Mouse (Mus musculus): ENCODE results near the gene Rassf6.
"Not testable (repeated sequence)": the region's sequence is repeated elsewhere in the genome, so short reads cannot be mapped to it uniquely, and the experiment has no call there.

Gene Rassf6

DNA sequence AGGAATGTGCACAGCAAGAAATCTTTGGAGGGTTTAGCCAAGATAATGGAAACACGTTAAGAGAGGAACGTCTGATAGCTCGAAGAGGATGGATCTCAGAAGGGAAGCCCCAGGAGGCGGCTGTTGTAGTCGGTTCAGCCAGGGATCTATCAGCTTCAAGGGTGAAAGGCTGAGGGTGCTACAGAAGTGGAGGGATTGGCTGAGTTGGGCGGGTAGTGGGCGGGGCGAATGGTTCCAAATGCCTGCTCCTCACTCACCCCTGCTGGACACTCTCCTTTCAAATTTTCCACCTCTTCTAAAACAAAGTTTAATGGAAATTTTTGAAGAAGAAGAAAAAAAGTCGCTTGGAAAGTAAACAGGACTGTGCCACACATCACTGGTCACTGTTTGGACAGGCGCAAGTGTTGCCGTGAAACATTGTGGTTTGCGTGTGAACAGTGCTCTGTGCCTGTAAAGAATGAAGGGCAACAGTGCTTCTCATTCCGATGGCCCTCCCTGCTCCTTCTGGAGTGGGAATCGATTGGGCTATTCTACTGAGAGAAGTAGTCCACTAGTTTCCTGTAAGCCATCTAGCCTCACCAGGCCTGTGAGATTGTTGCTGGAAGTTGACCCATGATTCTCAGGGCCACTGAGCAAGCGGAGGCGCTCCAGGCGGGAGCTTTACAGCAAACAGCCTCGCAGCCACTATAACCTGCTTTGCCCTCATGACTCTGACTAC, 15.6 kb downstream of the Rassf6 start:
- no peak for DNase-seq (ENCODE audit: low spot score)

DNA sequence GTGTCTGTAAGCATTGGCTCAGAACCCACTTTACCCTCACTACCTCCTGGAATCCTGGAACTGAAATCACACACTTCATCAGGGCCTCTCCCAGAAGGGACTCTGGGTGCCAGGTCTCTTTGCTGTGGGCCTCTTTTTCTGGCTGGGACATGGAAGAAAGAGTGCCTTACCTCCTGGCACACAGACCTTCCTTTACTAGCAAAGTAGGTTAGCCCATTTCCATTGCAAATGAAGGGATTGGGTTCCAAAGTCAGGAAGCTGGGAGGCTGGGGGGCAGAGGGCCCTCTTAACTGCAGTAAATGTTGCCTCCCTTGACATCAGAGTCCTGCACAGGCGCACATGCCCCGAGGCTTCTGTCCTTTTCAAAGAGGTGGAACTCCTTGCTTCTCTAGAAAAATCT, 17.2 kb downstream of the Rassf6 start:
- DNase-seq (ENCODE audit: low spot score): no peak

DNA sequence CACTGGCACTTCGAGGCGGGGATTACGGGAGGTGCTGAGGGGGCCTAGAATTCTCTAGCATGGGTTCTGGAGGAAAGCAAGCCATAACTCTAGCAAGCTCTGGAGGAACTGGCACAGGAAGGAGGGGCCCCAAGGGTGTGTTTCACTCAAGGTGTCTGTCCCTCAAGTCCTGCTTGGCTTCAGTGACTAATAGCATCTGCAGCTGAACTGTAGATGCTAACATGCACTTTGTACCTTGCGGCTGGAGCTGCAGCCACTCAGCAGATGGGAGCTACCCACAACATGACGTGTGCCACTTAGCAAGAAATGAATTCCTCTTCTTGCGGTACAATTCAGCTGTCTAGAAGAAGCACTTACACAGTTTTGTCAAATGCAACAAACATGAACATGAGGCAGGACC, 18.7 kb downstream of the Rassf6 start:
- DNase-seq (ENCODE audit: low spot score): no peak

DNA sequence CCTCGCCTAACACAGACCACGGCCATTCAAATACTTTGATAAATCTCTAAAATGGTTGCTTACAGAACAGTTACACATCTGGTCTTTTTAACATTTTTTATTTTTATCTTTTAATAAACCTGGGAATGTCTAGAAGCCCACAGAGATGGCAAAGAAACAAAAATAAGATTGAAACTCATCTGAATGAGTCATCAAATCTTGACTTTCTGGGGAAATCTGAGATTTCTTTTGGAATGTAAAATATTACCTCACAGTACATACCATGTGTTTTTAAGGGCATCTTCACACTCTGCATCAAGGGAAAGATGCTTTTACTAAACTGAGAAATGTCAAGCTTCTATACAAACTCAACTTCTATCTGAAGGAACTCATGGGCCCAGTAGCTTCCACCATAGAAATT, 19.1 kb downstream of the Rassf6 start:
- no peak for DNase-seq (ENCODE audit: low spot score)

DNA sequence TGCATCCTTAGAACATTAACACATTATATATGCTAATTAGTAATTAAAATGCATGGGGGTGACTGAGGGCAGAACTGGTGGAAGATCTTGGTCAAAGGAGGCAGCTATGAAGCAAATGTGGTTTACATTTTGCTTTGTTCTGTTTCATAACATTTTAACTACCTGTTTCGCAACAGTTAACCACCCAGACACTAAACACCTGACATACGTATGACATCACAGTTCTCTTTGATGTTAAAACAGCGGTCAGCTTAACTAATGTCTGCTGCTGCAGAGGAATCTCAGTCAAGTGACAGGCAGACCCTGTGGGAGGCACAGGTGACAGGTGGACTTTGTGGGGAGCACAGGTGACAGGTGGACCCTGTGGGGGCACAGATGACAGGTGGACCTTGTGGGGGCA, 22.6 kb downstream of the Rassf6 start:
- DNase-seq (ENCODE audit: low spot score): no peak

DNA sequence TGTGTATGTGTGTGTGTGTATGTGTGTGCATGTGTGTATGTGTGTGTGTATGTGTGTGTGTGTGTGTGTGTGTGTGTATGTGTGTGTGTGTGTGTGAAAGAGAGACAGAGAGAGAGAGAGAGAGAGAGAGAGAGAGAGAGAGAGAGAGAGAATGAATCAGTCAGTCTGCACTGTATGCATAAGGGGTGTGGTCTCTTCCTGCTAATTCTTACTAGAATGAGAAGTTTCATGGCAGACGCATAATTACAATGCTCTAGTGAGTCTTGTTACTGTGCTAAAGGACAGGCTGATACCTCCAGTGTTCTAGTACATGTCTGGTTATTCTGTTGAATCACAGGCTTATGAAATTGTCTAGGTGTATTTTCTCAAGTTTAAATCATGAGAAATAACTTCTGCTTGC, 27.7 kb downstream of the Rassf6 start:
- DNase-seq (ENCODE audit: low spot score): not testable (repeated sequence)

DNA sequence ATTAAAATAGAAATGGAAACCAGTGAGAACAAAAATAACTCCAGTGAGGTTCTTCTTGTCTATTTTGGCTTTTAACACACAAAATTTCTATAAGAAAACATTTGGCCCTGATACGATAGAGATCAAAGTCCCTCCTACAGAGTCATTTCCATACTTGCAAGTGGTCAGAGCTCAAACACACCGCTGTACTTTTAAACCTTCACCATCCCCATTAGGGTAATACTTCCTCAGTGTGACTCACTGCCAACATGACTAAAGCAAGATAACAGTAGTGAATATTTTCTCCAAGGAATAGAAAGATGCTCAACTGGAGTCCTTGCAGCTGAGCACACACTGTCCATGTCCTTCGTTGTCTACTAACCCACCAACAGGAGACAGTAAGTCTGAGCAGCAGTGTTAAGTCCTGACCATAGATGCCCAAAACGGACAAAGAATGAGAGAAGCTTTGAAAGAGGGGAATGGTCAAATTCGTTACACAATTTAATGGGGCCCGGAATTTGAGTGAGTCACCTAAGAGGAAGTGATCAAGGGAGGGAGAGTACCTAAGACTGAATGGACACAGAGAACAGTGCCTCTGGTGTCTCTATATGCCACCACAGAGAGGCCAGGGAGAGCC, 28.4 kb downstream of the Rassf6 start:
- no peak for DNase-seq (ENCODE audit: low spot score)

DNA sequence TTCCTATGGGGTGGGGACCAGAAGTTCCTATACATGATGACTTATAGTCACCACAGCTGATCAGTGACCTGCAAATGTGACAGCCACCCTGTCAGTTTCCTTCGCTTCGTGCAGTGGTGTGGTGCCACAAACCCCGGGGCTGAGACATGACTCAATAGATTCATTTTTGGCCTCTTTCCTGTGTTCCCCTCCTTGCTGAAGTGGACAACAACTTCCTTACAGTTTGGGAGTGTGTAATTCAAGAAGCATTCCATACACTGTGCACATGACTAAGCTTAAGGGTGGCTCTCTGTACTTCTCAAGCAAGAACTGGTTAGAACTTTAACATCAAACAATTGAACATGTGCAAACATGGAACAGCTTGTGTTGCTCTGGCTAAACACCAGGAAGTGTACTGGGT, 29.1 kb downstream of the Rassf6 start:
- no peak for DNase-seq (ENCODE audit: low spot score)

DNA sequence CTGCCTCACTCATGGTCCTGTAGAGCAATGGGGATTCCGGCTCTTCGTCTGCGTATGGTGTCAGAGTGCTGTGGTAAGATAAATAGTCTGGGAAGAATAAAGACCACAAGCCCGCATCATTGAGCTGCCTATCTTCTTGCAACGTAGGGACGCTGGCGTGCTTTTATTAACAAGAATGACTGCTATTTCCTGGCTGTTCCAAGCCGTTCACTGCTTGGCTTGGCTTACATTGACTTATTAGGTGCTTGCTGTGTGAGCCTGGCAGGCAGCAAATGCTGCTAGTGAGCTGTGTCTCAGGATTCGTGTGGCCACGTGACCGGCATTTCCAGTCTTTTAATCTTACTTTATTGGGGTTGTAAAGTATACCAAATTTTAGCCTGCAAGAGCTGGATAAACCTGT, 31.6 kb downstream of the Rassf6 start:
- DNase-seq (ENCODE audit: low spot score): peak; percentile 56

DNA sequence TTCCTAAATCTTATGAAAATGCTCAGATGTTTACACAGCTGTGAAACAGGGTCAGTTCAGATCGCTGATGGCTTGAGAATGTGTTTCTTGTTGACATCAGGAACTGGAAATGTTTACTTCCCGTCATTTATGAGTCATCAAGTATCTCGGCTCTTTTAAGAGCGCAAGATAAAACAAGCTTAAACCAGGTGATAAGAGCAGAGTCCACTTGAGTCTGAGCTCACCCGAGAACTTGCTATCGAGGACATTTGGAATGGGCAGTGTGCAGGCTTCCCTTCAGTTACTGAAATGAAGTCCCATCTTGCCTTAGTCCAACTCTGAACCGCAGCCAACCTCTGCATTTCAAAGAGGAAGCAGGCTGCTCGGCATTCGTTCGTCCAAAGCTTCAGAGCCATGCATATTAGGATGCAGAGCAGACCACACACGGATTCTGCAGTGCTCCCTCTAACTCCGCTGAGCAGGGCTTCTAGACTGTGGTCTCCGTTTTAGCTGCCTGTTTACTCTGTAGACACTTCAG, 37.0 kb downstream of the Rassf6 start:
- DNase-seq (ENCODE audit: low spot score): no peak

DNA sequence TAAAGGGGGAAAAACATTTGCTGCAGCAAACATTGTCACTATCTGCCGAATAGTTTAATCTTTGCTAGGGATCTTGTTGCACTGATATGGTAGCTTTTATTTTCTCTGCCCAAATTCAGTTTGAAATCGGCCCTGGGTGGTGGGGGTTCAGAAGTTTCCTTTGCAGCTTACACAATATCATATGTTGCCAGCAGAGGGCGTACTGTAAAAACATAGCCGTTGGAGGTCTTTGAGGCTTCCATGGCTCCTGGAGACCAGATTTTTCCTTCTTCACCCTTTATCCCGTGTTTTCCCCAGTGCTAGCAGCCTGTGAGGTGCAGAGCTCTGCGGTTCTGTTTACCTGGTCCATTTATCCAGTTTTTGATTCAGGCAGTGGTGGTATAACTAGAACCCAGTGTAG, 39.0 kb downstream of the Rassf6 start:
- peak; percentile 50 for DNase-seq (ENCODE audit: low spot score)

DNA sequence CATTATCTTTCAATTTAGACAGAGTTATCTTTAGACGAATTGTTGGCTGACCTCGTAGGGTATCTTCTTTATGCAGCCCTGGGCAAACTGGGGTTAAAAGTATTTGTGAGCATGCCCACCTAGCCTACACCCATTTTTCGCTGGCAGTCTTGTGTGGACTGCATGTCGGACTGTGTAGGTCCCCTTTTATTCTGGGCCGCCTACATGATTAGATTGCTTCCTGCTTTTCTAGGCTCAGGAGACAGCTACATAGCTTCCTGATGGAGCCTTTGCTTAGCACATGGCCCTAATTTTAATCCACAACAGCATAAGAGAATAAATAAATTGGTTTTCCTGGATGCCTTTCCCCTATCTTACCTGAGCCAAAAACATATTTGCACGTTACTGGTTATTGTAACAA, 44.3 kb downstream of the Rassf6 start:
- DNase-seq (ENCODE audit: low spot score): no peak

DNA sequence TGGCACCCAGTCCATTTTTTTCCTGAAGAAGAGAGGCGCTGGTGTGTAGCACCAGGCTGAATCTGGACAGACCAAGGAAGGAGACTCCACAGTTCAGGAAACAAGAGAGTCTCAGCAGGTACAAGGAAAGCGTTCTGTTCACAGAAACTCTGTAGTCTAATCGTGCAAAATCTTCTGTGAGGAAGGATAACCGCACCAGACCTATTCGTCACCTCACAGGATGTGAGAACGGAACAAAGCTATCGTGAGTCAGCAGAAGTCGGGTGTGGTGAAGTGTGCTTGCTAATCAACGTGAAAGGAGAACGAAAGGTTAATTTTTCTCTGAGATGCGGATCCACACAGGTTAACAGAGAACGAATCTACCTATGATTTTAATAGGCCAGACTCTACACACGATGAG, 45.5 kb downstream of the Rassf6 start:
- no peak for DNase-seq (ENCODE audit: low spot score)

DNA sequence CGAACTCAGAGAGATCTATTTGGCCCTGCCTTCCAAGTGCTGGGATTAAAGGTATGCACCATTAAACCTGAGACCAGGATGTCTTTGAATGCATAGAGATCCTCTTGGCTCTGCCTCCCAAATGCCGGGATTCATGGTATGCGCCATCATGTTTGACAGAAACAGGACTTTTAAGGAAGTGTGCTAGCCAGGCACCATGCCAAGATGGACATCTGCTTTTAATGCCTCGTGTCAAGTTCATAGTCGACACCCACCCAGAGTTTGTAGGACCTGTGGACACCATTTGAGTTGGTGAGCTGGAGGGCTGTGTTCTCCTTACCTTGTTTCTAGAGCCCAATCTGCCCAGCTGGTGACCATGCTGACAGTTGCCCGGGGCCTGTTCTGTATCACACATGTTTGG, 48.5 kb downstream of the Rassf6 start:
- no peak for DNase-seq (ENCODE audit: low spot score)

DNA sequence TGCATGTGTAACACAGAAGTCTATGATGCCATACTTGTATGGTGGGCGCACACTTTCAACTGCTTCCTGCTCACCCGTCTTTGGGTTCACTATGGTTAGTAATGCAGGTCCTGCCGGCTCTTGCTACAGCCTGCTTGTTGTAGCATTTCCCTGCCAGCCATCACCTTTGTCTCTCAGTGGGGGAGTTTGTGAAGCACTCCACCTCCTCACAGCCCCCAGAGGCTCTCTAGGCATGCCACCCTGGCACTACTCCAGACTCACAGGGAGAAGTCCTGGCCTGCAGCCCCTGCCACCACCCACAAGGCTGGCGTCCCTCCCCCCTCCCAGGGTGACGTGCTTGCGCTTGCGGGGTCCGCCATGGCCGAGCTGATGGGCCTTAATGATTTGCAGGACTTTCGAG, 49.8 kb downstream of the Rassf6 start:
- no peak for DNase-seq (ENCODE audit: low spot score)

DNA sequence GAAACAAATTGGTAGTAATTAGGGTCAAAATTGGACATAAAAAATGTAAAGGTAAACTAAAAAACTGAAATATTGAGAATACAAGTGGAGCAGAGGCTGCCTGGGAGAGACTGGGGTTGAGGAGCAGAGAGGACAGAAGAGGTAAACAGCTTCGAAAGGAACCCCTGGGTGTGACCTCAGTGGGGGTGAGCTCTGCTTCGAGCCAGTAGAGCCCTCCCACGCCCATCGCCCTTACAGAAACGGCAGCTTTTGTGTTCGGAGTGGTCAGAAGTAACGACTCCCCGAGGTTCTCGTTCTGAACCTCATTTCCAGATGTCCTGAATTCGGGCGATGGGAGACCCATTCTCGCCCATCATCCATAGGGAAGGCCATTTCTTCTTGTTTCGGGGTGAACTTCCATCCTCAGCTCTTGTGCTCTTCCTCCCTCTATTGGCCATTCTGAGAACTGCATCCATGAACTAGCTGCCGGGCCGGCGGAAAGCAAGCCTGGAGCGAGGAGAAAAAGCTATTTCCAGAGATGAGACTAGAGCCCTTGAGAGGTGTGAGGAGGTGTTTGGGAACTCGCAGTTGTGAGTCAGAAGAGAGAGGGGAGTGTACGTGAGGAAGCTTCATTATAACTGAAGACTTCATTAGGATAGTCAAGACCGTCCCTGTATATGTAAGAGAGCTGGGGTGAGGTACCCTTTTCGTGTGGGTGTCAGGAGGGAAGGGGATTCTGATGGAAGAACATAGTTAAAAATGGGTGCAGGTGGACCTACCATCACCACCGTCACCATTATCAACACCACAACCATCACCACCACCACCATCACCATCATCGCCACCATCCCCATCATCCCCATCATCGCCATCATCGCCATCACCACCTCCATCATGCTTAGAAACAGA, 51.5 kb downstream of the Rassf6 start:
- DNase-seq (ENCODE audit: low spot score): peak; percentile 74

DNA sequence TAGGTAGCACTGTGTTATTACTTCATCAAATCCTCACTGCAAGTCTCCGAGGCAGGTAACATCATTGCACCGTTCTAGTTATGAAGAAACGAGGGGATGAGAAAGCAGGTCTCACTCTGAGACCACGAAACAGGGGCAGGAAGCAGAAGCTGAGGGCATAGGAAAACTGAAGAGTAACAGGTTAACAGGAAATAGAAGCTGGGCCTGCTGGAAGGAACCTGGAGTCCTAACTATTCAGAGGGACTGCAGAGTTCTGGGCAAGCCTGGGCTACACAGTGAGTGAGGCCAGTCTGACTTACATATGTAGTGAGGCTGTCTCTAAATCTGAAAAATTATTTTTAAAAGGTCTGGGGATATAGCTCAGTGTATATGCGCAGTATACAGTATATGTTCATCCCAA, 52.4 kb downstream of the Rassf6 start:
- no peak for DNase-seq (ENCODE audit: low spot score)

DNA sequence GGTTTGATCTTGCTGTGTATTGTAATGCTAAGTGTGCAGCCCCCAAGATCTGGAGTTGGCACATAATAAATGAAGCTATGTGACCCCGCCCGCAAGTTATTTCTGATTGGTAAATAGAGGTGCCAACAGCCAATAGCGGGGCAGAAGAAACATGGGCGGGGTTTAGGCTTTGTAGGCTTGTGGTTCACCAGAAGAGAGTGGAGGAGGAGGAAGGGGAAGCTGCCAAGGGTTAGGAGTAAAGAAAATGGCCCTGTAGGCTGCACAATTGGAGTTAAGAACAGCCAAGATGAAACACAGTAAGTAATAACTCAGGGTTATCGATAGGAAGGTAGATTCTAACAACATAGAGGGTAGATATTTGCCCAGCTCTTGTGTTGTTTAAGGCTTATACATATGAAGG, 53.9 kb downstream of the Rassf6 start:
- DNase-seq (ENCODE audit: low spot score): no peak

DNA sequence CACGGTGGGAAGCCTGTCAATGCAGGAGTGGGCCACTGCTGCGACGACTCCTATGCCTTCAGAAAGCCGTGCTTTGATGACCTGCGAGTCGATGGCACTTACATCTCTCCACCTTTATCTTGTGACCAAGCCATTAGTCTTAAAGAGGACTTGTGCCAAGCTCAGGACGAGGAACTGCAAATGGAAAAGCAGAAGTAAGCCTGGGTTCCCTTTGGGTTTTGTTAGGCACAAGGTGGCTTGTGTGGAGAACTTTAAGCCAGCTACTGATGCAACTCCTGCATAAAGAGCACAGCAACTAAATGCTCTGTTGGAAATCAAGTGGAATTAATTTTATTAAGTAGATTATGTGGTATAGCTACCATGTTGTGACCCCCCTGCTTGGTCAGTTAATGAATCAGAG, 55.7 kb downstream of the Rassf6 start:
- DNase-seq (ENCODE audit: low spot score): no peak

DNA sequence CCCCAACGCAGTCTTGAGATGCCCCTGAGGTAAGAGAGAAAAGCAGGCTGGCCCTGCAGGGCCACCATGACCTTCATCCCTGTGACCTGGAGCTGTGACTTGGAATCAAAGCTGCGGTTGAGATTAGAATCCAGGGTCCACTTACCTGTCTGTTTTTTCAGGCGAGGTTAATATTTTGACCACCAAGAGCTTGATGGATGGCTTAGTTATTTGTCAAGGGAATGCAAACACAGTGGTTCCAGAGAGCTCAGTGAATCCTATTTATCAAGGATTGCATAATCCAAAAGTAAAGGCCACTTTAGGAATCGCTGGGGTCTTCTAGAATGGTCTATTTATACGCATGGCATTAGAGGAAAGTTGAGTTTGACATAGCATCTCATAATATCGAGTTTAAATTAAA, 58.3 kb downstream of the Rassf6 start:
- DNase-seq (ENCODE audit: low spot score): no peak

DNA sequence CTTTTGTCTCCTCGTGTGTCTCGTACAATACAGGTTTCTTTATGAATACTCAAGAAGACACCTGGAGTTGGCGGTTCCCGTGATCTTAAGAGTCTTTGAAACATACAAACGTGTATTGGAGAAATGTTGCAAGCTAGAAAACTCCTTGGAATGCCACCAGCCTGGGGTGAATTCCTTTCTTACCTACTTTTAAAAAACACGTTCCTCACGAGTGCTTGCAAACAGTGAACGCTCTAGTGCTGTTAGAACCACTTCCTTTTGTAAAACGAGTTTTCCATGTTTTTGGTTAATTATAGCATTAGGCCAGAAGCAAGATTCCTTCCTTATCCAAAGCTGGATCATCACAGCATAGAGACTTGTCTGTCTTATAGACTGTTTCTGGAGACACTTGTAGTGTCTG, 60.9 kb downstream of the Rassf6 start:
- DNase-seq (ENCODE audit: low spot score): no peak

DNA sequence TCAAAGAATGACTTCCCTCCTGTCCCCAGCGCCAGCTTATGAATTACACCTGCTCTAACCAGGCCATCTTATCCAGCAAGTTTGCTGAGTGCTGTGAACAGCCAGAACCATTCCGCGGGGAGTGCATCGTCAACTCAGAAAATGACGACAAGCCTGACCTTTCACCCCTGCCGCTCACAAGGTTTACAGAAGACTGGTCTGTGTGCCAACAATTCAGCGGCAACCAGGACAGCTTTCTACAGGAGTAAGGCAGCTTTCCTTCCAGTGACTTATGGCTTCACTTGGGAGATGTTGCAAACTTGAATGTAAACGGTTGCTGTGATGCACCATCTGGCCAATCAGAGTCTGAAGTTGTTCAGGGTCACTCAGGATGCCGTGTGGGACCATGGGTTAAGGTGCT, 62.7 kb downstream of the Rassf6 start:
- DNase-seq (ENCODE audit: low spot score): no peak

DNA sequence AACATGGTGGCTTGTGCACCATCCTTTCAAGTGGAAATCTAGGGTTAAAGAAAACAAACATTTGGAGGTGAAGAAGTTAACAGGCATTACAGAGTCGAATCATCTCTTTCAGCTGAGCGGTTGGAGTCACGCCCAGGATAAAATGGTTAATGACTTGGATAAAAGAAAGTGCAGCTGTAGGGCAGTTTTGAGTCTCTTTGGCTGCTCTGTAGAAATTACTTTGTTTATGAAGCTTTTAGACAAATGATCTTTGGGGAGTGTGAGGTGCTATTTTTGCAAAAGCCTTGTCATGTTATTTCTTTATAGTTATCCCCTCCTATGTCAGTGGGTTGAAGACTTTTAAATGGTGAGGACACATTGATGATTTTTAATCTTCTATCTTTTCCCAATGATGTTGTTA, 69.2 kb downstream of the Rassf6 start:
- DNase-seq (ENCODE audit: low spot score): no peak

Measured in urinary bladder, postnatal 14 days (tissue).